Mouse (Mus musculus): ENCODE results near the gene Tesc.

Tesc gene

DNA sequence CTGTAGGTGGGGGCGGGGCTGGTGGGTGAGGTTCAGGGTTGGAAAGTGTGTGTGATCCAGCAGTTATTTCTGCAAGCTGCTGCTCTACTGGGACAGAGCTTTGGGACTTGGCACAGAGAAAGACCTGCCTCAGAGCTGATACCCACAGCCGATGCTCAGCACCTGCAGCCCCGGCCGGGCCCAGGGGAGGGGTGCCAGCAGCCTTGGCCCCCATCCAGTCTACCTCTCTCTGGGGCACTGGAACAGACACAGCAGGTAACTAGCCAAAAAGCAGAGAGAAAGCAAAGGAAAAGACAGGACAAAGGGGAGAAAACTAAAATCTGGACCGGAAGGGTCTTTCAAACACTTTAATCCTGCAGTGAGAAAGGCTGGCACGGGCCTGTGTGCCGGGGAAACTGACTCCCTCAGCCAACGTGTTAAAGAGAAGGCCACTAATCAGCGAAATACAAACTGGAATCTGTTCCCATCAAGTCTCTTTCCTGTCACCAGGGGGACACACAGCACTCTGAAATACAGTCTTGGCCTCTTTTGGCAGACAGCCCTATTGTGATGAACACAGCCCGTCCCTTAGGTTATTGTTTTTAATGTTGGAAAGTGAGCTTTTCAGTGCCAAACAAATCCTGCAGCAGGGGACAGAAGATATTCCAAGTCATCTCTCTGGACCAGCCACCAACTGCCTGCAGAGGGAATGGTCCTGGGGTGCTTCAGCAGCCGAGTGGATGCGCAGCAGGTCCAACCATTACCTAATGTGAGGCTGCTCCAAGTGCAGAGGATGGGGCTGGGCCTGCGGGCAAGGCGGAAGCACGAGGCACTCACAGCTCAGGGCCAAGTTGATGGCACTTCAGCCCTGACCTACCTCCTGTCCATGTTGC is 49.4 kb downstream of the Tesc start:
- no peak for DNase-seq (ENCODE audit: low spot score)

DNA sequence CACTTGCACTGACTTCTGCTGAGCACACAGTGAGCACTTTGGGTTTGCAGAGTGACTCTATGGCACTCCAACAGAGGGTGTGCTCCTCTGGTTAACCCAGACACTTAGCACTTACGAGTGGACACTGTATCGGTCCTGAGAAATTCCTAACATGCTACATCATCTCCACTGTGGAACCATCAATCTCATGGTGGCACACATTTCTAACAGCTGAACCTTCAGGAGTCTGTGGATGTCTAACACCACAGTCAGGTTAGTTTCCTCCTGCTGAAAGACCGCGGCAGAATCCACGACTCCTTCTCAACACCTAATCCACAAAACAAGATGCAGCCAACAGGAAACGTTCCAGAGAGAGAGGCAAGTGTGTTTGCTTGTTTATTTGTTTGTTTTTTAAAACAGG is 51.0 kb downstream of the Tesc start:
- DNase-seq (ENCODE audit: low spot score): no peak

DNA sequence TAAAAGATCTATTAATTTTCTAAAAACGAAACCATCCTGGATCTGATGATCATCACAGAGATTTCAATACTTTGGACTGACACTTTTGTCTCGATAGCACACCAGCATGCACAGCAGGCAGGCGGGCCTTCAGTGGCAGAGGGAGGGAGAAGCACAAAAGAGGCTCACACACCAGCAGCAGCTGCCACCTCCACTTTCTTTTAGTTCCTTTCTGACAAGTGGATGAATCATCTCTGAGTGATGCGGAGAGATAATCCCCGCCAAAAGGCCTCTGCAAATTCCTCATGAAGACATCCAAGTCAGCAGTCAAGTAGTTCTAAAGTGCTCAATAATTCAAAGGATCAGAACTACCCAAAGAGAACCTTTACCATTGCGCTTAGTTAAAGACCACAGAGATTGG is 51.8 kb downstream of the Tesc start:
- DNase-seq (ENCODE audit: low spot score): no peak

DNA sequence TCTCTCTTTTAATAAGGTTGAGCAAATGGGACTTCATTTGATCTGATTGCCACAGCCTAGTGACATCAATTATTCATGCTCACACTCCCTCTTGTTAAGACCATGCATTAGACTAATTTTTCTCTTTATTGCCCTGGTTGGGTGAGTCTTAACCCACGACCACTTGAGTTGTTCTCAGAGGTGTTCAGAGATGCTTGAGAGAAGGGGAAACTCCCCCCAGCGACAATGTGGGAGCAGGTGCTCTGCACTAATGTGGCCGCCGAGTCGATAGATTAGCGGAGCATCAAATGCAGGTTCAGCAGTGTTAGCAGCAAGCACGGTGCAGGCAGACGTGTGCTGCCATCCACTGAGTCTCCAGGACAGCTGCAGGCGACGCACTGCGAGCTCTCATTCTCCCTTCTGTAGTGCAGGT is 52.3 kb downstream of the Tesc start:
- no peak for DNase-seq (ENCODE audit: low spot score)

DNA sequence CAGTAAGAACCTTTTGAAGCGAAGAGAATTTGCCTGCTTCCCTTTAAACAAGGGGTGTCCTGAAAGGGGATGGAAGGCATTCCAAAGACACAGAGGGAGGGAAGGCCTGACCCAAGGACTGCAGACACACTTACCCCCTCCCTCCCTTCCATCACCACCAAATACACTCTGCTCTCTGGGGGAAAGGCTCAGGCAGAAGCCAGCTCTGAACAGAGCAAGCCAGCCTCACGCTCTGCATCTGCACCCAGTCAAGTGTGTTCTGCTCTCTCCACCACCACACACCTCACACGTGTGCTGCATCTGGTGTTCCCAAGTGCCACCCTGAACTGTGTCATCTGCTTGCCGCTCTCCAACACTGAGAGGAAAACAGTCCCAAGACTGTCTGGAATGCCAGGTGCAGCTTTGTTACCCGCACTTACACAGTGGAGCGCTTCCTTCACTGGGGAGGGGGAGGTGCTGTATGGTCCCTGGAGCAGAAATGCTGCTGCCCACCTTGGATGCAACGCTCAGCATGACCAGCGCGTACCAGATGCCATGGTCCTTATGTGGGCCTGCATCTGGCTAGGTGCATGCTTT is 53.9 kb downstream of the Tesc start:
- DNase-seq (ENCODE audit: low spot score): no peak

DNA sequence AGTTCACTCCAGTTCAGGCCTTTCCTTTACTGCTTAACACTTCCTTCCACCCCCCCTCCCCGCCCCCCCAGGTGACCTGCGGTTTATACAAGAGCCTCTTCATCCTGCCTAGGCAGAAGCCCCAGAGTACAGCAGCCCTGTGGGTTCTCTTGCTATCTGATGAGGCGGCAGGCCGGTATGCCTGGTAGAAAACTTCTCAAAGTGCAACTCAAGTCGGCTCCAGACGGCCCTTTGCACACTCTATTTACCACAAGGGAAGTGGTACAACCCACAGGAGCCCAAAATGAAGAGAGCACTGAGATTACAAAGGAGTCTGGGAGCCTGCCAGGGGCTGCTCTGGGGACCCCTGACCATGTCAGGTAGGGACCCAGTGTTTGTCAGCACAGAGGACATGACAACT is 54.5 kb downstream of the Tesc start:
- no peak for DNase-seq (ENCODE audit: low spot score)

DNA sequence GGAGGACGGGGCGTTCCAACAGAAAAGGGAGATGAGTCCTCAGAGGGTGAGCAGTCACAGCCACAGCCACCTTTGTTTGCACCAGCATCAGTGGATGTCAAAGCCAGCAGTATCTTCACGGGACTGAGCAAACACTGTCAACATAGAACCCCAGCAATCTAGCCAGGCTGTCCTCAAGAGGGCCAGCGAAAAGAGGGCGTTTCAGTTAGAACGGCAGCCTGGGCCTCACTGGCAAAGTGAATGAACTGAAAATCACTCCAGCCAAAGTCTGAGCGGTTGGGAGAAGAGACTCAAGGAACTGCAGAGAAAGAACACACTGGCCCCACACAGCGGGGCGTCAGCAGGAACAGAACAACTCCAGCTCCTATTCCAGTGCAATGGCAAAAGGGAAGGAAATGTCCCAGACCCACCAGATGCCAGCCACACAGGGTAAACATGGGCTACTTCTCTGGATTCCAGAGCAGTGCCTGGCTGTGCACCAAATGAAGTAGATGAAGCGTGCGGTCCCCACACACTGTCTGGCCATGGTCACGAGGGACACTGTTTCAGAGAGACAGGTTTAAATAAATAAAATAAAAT is 55.6 kb downstream of the Tesc start:
- no peak for DNase-seq (ENCODE audit: low spot score)

DNA sequence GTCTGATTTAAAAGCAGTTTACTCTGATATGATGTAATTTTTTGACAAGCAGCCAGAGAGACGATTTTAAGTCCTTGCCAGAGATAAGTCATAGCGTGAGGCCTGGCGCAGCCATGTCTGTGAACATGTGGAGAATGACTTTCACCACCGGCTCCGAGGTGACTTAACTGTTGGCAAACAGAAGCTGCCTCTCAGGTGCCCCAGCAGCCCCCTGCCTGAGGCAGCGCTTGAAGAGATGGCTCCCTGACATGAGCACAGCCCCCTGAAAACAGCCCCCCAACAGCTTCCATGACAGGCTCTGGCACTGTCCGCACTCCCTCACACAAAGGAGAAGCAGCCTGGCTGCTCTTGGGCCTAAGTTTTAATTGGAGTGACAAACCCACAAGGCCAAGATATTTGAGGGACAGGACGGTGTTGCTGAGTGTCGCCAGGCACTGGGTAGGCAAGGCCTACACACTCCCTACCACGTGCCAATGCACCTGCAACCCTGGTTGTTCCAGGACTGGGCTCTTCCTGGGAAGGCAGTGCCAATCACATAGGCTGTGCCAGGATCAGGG is 56.7 kb downstream of the Tesc start:
- no peak for DNase-seq (ENCODE audit: low spot score)

DNA sequence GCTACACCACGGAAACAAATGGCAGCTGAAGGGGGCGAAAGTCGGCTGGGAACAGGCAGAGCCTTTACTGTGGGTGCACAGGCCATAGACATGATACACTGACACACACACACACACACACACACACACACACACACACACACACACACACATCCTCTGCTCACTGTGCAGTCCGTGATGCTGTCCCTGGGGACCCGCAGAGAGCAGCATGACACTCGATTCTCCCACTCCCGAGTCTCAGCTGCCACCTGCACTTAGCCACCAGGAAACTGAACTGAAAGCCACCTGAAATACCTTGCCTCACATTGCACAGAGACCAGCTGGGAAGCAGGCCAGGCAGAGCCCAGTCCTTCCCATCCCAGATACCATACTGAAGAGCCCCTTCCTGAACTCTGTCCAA is 57.8 kb downstream of the Tesc start:
- DNase-seq (ENCODE audit: low spot score): no peak

DNA sequence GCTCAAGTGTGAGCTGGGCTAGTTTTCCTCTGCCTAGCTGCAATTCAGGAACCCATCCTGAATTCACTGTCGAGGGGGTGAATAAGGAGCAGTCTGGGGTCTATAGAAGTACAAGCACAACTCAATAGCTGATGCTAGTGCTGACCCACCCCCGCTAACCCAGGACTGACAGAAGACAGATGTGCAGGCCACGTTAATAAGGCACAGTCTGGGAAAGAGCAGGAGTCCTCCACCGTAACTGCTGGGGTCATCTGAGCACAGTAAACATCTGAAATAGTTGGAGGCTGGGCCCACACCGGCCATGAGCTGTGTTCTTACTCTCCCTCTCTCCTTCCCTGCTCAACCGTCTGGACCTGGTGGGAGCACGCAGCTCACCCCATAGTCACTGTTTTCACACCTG is 59.4 kb downstream of the Tesc start:
- DNase-seq (ENCODE audit: low spot score): no peak

DNA sequence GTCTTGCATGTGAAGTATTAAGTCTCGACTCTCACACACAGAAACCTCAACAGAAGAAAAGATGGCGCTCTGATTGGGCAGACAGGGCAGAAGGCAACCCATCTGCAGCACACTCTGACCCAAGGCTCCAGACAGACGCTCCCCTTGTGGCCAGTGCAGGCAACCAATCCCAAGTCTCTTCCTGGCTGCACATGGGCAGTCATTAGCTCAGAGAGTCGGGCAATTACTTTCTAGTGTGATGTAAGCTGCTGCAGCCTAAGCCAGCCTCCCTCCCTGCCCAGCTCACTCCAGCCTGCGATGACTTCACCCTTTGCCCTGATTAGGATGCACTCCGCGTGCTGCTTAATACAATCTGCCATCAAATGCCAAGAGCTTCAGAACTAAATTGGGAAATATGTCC is 61.6 kb downstream of the Tesc start:
- DNase-seq (ENCODE audit: low spot score): no peak

DNA sequence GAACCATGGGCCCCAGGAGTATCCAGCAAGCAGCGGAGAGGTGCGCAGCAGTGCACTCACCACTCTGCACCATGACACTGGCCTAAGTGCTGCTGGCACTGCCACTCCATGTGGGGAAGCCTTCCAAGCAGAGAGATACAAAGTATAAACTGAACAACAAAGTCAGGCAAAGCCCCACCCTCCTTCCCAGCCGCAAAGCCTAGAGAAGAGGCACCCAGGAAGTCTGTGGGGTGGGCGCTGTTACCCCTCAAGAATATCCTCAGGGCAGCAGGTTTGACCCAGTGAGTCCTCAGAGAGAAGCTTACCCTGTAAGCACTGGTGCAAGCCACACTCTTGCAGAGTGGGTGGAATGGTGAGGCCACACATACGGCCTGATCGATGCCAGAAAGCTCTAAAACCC is 62.6 kb downstream of the Tesc start:
- no peak for DNase-seq (ENCODE audit: low spot score)

DNA sequence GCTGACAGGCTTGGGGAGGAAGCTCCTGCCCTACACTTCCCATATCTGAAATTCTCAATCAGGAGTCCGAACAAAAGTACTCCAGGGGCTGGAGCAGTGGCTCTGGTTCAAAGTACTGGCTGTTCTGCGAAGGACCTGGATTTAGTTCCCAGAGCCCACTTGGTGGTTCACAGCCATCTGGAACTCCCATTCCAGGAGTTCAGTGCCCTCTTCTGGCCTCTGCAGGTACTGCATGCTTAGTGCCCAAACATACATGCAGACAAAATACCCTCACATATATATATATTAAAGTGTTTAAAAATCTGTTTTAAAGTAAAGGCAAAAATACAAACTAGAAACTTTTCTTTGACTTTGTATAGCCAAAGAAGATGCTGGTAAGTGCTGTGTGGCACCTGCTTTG is 63.3 kb downstream of the Tesc start:
- DNase-seq (ENCODE audit: low spot score): peak; percentile 31

DNA sequence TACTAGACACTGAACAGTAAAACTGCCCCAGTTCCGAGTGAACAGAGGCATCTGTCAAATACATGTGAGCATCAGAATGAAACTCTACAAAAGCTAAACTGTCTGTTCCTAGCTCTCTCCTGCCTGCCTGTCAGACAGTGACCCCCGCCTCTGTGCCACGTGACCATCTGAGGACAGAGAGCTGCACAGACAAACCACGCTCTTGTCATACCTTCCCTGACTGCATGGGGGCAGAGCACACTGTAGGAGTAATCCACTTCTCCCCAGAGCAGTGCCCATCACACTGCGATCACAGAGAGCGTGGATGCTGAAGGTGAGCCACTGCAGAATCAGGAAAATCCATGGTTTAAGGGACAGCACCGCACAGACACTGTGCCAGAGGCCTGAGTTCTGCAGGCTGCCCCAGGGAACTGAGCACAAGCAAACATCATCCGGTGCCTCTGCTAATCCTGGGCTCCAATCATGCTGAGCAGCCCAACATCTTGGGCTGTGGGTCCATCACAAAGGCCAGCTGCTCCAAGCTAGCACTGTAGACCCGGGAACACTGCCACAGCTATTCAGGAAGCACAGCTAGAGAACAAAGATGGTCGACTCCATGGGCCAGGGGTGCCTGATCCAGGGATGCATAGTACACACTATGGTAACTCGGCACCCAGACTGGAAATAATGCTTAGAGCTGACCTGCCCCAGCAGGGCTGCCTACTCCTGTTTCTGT is 65.9 kb downstream of the Tesc start:
- no peak for DNase-seq (ENCODE audit: low spot score)

DNA sequence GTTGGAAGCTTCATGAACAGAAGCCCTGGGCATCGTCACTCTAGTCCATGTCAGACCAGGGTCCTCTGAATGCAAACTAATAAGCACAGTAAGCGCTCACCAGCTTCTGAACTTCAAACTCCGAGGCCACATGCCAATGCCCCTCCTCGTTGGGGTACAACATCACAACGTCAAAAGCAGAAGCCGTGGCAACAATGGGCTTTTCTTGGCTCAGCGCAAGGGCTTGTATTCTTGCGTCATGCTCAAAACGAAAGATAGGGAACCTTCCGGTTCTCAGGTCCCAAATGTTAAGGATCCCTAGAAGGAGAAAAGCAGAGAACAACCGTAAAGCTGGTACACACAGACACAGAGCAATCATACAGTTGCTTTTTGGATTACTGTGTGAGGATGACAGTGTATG is 67.9 kb downstream of the Tesc start:
- no peak for DNase-seq (ENCODE audit: low spot score)

DNA sequence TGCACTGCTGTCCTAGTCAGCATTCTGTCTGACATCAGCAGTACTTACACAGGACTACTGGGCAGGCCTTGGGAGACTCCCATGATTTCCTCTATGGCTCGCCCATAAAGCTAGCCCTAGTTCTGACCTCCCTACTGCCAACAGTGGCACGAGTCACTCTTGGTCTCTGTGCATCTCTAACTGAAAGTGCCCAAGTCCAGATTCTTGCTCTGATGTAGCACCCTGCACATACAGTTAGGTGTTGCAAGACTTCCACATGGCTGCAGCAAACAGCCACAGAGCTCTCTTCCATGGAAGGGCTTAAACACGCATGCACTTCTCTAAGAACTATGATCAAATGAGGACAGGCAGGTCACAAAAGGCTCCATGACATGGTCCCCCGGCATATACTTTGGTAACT is 68.3 kb downstream of the Tesc start:
- DNase-seq (ENCODE audit: low spot score): no peak

DNA sequence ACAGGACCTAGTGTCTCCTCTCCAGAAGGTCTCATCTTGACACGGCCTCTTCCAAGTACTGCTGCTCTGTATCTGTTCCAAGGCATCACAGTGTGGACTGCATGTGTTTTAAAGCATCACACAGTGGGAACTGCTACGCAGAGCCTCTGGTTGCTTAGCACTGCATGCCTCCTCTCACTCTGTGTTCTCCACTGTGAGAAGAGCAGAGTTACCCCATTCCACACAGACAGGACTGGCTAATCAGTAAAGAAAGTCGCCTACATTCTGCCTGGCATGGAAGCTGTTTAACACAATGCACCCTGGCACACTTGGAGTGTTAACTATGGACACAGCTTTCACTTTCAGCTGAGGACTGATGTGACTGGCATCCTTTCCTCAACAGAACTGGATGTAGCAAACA is 68.8 kb downstream of the Tesc start:
- DNase-seq (ENCODE audit: low spot score): no peak

DNA sequence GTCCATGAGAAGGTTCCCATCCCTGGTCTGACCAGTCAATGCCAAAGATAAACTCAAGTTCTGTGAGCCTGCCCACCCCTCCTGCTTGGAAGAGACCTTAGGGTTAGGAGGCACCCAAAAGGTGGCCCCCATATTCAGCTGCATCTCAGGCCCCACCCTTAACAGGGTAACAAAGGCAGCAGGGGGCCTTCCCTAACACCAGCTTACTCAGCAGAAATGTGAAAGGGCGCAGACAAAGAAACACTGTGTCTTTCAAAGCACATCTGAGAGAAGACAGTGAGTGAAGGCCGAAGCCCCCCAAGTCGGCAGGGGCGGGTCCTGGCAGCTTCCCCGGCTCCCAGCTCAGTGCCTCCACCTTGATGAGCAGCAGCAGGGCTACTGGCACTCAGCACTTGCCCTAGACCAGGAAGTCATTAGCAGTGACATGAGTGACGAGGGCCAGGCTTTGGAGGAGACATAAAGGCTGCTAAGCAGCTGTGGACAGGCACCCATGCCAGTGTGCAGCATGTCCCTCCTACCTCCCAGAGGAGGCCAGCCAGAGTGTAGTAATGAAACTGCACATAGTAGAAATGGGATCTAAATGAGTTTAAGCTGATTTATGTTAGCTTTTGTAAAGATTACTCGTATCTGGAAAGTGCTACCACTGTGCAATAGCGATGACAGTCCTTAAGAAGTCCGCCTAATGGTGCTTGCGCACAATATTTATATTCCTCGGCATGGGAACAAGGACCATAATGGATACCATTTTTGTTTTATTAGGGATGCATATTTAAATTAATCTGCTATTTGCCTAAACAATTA is 71.7 kb downstream of the Tesc start:
- DNase-seq (ENCODE audit: low spot score): no peak

DNA sequence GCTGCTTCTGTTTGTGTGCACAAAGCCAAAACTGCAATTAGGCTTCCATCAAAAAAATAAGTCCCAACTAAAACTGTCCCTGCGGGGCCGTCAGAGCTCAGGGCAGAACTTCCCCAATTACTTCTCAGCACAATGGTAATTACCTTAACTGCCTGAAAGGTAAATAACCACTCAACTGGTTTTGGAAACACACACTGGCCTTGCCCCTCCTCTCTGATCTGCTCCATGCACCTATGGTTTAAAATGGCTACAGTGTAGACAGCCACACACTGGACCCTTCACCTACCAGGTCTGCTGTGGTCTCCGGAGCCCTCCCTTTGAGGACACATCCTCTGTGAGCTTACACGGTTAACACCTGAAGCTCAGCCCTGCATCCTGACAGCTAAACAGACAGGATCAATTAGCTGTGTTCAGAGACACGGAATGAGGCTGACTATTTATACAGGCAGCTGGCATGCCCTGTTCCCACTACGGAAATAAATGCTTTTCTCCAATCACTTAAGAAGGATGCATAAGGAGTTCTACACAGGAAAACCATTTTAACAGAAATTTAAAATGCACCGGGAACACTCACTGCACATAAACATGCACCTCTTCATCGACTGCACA is 72.4 kb downstream of the Tesc start:
- no peak for DNase-seq (ENCODE audit: low spot score)

DNA sequence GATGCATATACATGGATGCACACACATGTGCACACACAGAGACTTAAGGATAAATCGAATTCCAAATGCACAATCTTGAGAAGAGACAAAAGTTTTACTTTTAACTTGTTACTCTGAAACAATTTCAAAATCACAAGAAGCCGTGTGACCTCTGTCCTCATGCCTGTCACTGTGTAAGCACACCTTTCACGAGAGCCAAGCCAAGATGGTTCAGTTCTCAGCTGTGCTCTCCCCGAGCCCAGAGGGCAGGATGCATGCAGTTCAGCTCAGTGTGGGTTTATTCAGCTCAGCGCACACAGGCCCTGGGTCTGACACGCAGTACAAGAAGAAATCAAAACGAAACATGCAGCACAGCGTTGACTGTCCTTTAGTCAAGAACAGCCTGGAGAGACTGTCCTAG is 78.0 kb downstream of the Tesc start:
- no peak for DNase-seq (ENCODE audit: low spot score)

DNA sequence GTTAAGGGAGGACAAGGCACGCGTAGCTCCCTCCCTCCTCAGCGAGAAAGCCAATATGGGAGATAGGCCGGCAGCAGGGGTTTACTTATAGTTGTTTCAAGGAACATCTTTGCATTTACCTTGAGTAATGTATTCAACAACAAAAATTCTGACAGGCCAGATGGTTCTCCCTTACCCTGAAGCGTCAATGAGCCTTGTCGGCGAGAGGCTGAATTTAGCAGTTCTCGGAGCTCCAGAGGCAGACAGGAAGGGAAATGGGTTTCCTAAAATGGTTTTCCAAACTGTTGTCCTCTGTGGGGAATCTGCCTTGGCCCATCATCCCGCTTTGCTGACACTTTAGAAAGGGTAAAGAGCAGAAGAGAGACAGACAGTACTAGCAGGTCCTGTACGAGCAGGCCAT is 79.1 kb downstream of the Tesc start:
- DNase-seq (ENCODE audit: low spot score): no peak

Measured in testis, postnatal 14 days (tissue).